Mouse (Mus musculus): ENCODE measurements around the gene Sema4d.
A peak's percentile ranks its signal among the peaks of the same experiment; 100 is the strongest.
"Not testable (repeated sequence)": the region's sequence is repeated elsewhere in the genome, so short reads cannot be mapped to it uniquely, and the experiment has no call there.

Sema4d gene

DNA sequence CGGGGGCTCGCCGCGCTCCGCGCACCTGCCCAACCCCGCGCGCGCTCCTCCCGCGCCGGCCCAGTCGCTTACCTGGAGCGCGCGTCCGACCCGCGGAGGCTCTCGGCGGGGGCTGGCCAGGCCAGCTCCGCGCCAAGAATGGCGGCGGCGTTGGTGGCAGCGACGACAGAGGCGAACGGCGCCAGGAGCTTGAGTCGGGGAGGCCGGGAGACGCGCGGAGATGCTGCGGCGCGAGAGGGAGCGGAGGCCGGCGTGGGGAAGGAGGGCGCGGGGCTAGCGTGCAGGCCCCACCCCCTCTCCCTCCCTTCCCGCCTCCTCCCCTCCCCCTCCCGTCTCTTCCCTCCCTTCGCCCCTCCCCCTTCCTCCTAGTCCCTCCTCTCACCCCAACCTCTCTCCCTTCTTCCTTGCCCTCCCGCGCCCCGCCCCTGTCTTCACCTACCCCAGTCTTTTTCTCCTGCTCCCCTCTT lies at the start of gene Sema4d:
Gene Sema4d (minus strand): TSS at position 323 of the 467 bp plus-strand sequence.
- DNase-seq (ENCODE audit: low spot score in 2 of 2), result peak; percentile 70 to 91

DNA sequence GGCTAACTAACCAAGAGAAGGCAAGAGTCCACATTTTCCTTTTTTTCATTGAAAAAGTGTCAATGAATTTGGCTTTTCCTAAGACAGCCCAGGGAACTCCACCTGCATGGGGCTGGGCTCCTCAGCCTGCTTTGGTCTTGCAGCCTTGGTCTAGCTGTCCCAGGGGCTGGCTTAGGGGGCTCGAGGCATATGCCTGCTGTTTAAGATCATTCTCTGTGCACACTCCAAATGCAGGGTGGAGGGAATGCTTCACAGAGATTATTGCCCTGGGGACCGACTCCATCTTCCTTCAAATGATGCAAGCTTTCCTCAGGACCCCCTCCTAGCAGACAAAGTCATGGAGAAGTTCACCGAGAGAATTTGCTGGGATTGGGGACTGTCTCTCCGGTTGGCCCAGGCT lies 49.8 kb upstream of the Sema4d start:
- DNase-seq (ENCODE audit: low spot score in 2 of 2), result no peak

GRCm38 (mm10) chr13:51842773-51843172 lies 49.2 kb upstream of the Sema4d start:
- DNase-seq (ENCODE audit: low spot score in 2 of 2), result no peak

- DNase-seq (ENCODE audit: low spot score in 2 of 2), result no peak
Observed at GRCm38 (mm10) chr13:51842191-51842590, 48.6 kb upstream of the Sema4d start.

- DNase-seq (ENCODE audit: low spot score in 2 of 2), result no peak
Observed at GRCm38 (mm10) chr13:51841541-51842115, 48.1 kb upstream of the Sema4d start.

DNA sequence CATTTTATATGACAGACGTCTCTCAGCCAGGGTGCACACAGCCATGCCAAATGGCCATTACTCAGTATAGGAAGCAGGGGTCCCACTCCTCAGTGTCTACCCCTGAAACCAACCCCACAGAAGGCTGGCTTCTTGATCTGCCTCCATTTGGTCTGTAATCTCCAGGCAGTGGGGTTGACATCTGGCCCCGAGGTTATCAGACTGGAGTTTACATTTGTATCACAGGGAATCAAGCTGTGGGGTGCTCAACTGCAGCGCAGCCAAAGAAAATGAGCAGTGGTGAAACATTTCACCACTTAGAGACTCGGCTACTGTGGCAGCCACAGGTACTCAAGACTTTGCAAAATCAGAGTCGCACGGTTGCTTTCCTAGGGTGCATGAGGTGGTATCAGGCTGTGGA lies 47.2 kb upstream of the Sema4d start:
- DNase-seq (ENCODE audit: low spot score in 2 of 2), result no peak

GRCm38 (mm10) chr13:51839250-51840026 lies 45.9 kb upstream of the Sema4d start:
- DNase-seq (ENCODE audit: low spot score in 2 of 2), result peak in 1 of 2 experiments; percentile 63

DNA sequence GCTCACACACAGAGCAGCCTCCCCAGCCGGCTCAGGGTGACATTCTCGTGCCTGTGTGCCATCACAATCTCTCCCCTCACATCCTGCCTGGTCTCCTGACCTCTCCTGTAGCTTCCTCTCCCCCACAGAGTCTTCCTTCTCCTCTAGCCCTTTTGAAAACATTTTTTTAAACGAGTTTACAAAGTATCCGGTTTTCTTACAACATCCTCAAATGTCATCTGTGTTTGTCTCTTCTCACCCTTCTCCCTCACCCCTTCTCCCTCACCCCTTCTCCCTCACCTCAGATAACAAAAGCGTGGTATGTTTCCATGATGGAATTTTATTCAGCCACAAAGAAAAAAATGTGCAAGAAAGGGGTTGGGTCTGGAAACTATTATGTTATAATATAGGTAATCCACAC lies 43.9 kb upstream of the Sema4d start:
- no peak for DNase-seq (ENCODE audit: low spot score in 2 of 2)

- not testable (repeated sequence) for DNase-seq (ENCODE audit: low spot score in 2 of 2)
Observed at GRCm38 (mm10) chr13:51835208-51835607, 41.7 kb upstream of the Sema4d start.

DNA sequence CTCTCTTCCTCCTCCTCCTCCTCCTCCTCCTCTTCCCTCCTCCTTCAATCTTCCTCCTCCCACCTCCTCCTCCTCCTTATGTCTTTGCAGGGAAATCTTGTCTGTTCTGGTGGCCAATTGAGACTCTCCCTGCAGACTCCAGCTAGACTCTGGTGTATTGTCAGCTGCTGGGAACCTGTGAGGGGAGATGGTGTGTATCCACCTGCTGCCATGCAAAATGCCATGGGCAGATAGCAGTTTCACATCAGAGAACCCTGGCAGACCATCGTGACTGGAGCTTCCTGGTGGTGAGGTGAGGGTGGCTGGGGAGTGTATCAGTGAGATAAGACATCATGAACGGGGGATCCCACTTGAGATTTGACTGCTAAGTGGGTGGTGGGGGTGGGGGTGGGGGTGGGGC lies 41.0 kb upstream of the Sema4d start:
- DNase-seq (ENCODE audit: low spot score in 2 of 2), result no peak

DNA sequence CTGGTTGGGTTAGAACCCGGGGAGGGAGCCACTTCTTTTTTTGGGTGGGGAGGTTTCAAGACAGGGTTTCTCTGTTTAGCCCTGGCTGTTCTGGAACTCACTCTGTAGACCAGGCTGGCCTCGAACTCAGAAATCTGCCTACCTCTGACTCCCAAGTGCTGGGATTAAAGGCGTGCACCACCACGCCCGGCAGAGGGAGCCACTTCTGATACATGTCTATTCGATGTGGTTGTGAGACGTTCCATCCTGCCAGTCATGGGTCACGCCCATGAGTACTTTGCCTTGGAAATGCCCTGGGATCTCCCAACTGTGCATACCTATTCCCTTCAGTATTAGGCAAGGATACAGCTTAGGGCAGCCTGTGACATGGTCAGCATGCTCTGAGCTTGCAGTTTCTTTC lies 40.5 kb upstream of the Sema4d start:
- not testable (repeated sequence) for DNase-seq (ENCODE audit: low spot score in 2 of 2)

GRCm38 (mm10) chr13:51833611-51834010 lies 40.1 kb upstream of the Sema4d start:
- no peak for DNase-seq (ENCODE audit: low spot score in 2 of 2)

DNA sequence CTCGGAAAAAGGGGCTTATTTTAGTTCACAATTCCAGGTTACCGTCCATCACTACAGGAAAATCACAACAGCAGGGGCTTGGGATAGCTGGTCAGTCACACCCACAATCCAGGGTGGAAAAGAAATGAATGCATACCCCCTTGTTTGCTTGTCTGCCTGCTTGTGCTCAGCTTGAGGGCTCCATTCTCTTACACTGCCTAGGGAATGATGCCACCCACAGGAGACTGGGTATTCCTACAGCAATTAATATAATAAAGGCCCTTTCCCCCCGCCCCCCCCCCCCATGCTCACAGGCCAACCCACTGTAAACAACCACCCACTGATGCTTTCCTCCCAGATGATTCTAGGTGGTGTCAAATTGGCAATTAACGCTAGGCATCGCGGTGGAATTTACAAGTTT lies 38.9 kb upstream of the Sema4d start:
- DNase-seq (ENCODE audit: low spot score in 2 of 2), result no peak

- peak in 1 of 2 experiments; percentile 55 for DNase-seq (ENCODE audit: low spot score in 2 of 2)
Observed at GRCm38 (mm10) chr13:51830744-51831450, 37.4 kb upstream of the Sema4d start.

DNA sequence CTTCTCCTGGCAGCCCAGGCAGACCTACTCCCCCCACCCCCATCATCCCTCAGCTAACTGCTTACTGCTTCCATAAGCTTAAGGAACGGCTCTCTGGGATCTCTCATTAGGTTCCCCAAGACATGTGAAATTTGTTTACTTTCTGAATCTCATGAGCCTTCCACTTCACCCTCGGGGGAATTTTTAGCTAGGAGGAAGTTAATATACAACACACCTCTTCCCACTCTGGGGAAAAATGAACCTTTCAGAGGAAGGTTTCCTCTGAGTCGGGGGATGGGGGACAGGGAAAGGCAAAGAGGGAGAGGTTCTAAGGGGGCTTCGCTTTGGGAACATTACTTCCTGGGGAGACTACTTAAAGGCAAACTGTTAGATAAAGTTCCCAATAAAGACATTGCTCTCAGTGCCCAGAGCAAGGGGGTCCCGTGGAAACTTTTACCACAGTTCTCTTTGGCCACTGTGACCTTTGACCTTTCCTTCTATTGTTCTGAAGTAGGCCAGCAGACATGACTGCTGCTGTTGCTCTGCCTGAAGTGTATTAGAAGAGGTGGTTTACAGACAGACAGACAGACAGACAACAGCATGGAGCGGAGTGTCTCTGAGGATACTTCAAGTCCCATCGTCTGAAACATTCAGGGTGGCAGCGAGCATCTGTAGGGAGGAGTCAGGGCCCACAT lies 30.4 kb upstream of the Sema4d start:
- DNase-seq (ENCODE audit: low spot score in 2 of 2), result no peak

GRCm38 (mm10) chr13:51821988-51822387 lies 28.4 kb upstream of the Sema4d start:
- no peak for DNase-seq (ENCODE audit: low spot score in 2 of 2)

- DNase-seq (ENCODE audit: low spot score in 2 of 2), result no peak
Observed at GRCm38 (mm10) chr13:51819351-51819750, 25.8 kb upstream of the Sema4d start.

DNA sequence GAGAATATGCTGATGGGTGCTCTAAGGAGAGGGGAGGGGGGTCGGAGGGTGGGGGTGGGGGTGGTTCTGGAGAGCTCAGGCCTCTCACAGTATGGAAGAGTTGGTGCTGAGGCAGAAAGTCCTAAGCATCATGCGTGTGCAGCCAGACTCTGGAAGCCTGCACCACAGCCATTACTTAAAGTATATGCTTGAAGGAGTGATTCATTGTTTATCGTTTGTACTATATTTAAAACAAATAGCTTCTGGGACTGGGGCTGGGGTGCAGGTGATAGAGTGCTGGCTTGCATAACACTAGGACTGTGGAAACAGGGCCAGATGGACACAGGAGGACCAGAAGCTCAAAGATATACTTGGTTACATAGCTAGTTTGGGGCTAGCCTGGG lies 25.4 kb upstream of the Sema4d start:
- DNase-seq (ENCODE audit: low spot score in 2 of 2), result no peak

GRCm38 (mm10) chr13:51818170-51818943 lies 24.8 kb upstream of the Sema4d start:
- DNase-seq (ENCODE audit: low spot score in 2 of 2), result no peak

DNA sequence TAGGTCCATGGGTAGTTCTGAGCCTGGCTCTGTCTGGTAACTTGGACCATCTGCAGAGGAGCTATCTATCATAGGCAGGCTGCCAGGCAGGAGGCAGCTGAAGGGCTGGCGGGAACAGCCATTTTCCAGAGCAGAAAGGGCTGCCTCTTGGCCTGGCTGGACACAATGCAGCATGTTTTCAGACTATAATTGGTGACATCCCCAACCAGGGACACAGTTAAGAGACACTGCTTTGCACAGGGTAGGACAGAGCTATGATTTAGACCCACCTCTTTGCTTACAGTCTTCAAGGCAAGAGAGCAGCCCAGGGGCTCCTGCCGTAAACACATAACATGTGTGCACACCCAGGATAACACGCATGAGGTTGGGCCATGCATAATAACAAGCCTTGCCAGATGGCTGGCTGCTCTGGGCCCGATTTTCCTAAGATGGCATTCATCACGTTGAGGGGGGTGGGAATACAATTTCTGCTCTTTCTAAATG lies 23.1 kb upstream of the Sema4d start:
- DNase-seq (ENCODE audit: low spot score in 2 of 2), result no peak

DNA sequence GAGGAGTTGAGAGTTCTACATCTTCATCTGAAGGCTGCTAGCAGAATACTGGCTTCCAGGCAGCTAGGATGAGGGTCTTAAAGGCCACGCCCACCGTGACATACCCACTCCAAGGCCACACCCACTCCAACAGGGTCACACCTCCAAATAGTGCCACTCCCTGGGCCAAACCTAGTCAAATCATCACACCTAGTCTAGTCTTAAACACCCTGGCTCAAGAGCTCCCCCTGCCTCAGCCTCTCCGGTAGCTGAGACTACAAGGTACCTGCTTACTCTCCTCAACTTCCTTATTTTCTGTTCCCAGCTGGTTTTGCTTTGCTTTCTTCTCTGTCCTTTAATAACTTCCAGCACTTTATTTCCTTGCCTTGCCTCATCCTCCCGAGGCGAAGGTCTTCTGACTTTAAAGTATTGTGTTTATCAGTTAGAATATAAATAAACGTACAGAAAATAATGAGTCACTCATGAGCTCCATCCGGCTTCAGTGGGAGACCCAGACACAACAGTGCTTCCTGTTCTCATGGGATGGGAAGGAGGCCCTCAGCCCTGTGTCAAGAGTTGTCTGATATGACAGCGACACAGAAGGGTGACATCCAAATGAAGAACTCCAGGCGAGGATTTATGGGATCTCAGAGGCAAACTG lies 22.4 kb upstream of the Sema4d start:
- peak; percentile 70 to 80 for DNase-seq (ENCODE audit: low spot score in 2 of 2)

Measured in thymus, postnatal 10 days (tissue).